Mouse (Mus musculus) T-cell, adult 2 months (primary cell): ENCODE measurements around the gene Celf1.
"Not testable (repeated sequence)": the region's sequence is repeated elsewhere in the genome, so short reads cannot be mapped to it uniquely, and the experiment has no call there.

Experiments used
- DNase-seq: peaks from one replicate; pipeline ENCODE4 v3.0.0; 2022; ENCODE audit warnings: low spot score

Celf1 gene

DNA sequence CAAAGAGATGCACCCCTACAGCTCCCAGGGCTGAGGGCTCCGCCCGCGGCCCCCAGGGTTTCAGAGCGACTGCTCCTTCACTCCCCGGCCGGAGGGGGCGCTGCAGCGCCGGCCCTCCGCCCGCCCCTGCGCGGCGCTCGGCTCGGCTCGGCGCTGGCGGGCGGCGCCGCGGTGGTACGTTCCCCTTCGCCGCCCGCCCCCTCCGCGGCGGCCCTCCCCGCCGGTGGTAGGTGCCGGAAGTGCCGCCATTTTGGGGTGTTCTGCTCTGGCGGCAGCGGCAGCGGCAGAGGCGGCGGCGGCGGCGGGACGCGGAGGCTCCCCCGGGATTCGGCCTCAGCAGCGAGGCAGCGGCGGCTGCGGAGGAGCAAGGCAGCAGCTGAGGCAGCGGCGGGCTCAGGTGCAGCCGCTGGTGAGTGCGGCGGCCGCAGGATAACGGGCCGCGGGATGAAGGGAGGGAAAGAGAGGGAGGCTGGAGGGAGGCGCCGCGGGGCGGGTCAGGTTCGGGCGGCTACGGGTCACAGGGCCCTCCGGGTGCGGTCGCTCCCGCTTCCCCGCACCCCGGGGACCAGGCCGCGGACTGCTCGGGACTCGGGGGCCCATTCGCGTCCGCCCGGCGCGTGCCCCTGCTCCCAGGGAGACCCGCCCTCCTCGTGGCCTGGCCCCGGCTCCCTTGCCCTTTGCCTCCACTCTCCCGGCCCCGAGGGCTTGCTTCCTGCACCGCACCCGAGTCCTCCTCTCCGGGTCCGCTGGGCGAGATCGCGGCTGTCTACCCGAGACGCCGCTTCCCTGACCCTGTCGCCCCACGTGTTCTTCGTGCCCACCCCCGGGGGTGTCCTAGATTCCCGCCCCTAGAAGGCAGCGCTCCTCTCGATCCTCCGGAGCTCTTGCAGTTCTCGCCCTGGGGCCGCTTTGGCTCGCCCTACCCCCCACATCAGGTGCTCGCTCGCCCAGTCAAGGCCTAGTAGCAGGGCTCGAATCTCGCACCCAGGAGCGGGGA is at the start of gene Celf1:
Gene Celf1, plus strand, starts transcription at position 150 of the 997 bp plus-strand sequence.
- DNase-seq: peak; percentile 86

DNA sequence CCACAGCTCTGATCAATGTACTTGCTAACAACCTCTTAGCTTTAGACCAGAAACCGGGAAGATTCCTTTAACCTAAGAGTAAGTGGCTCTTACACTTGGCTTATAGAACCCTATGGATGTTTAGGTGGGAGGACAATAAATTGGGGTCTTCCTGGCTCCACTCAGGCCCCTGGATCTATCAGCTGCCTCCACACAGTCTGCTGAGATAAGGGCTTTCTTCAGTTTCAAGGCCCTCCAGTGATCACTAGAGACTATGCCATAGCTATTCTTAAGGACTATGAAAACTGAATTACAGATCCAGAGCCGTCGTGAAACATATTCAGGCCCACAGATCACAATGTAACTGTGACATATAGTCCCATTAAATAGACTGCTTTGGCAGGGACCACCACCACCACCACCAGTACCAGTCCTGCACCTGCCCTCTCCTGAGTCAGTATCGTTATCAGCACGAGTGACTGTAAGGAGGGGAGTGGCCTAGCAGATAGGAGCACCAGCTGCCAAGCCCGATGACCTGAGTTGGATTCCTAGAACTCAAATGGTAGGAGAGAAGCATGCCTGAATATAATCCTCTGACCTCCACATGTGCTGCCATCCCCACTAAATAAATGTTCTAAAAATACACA is 46.4 kb upstream of the Celf1 start:
- DNase-seq: no peak

DNA sequence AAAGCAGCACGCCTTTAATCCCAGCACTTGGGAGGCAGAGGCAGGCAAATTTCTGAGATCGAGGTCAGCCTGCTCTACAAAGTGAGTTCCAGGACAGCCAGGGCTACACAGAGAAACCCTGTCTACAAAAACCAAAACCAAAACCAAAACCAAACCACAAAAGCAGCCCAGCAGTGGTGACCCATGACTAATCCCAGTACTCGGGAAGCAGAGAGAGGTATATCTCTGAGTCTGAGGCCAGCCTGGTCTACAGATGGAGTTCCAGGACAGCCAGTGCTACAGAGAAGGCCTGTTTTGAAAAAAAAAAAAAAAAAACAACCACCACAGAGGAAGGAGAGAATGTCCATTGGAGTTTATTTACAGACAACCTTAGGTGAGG is 45.9 kb upstream of the Celf1 start:
- not testable (repeated sequence) for DNase-seq

DNA sequence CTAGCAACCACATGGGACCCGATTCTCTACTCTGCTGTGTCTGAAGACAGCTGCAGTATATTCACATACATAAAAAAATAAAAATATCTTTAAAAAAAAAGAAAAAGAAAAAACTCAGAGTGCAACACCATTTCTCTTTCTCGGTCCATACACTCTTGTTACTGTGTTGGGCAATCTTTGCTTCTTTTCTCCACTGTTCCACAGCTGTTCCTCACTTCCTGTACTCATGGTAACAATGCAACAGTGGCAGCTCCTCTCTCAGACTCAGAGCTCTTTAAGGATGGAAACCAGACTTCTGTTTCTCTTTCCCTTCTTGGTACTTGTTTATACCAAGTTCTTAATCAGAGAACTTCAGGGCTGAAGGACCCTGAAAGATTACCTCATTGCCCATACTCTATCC is 36.8 kb upstream of the Celf1 start:
- no peak for DNase-seq

DNA sequence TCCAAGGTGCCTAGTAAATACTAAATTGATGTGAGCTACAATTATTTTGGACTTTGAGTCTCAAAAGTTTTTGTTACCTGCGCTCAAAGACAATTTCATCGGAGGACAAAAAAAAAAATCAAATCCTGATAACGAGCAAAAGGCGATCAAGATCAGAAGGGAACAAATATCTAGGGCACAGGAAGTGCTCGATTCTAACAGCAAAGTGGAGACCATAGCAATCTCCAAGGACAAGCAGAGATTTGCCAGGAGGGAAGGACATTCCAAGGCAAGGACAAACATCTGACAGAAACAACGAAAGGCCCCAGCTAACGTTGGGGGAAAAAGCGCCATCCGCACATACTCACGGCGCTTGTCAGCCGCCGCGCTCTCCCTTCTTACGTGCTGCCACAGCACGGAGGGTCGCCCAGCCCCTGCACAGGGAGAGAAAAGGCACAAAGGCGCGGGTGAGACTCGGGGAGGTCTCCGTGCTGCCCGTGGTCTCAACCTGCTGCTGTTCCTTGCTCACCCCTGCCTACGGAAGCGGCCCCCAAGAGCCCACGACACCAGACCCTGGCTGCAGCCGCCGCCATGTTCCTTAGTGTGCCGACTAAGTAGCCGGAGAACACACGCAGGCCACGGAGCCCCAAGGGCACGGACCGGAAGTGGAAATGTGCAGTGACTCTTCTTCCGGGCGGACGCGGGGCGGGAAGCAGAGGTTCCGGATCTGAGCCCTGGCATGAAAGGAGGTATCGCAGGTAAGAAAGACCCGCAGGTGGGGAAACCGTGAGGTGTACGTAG is 35.9 kb upstream of the Celf1 start, which contains the start of the genes Kbtbd4 and Ndufs3:
Gene Kbtbd4, plus strand, starts transcription at position 665 of the 780 bp plus-strand sequence.
Gene Ndufs3, minus strand, starts transcription at position 752 of the 780 bp plus-strand sequence.
- DNase-seq: peak; percentile 90

DNA sequence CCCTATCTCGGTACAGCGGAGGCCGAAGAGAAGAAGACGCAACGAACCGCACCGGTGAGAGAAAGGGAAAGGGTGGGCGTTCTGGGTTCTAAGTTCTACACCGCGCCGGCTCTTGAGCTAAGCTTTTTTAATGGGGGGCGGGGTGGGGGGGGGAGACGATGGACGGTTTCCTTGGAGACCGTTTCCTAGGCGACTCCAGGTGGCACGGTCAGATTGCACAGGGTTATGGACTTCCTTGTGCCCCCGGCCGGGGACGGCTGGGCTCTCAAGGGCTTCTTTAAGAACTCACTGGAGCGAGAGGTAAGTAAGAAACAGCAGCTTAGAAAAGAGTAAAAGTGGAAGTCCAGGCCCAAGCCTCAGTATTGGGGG is 35.3 kb upstream of the Celf1 start:
- DNase-seq: no peak

DNA sequence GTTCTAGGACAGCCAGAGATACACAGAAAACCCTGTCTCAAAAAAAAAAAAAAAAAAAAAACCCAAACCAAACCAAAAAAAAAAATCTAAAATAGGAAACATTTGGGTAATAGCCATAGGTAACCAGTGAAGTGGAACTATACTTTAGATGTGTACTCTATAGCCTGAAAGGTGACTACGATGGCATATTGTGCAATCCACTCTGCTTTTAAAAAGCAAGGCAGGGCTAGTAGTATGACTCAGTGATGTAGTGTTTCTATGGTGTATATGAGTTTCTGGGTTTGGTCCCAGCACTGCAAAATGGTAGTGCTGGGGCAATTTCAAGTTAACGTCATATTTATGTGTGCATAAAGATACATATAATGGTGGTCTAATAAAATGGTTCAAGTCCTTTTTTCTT is 33.5 kb upstream of the Celf1 start:
- no peak for DNase-seq

DNA sequence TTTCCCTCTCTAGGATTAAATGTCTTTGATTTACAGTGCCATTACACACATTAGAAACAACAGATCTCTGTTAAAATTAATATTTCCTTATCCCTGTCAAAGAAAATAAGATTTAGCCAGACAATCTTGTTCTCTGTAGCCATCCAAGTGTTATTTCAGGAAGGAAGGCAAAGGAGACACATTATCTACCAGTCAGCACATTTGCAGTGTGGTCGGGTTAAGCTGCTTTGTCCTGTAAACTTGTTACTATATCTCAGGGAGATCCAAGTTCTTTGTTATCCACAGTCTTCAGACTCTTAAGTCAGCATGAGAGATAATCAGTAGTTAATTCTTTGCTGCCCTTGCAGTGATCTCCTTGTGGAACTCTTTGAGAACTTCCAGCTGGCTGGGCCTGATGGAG is 29.3 kb upstream of the Celf1 start:
- no peak for DNase-seq

DNA sequence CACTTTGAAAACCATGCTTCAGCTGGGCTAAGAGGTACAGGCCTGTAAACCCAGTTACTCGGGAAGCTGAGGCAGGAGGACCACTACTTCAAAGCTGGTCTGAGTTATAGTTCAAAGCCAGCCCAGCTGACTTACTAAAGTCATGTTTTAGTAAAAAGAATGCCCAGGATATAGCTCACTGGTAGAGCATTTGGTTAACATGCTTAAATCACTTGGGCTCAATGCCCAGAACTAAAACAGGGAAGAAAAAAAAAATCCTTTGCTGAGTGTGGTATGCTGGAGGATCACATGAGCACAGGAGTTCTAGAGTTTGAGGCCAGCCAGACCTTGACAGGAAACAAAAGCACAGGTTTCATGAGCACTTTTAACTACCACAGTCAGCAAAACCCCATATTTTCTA is 28.5 kb upstream of the Celf1 start:
- no peak for DNase-seq

DNA sequence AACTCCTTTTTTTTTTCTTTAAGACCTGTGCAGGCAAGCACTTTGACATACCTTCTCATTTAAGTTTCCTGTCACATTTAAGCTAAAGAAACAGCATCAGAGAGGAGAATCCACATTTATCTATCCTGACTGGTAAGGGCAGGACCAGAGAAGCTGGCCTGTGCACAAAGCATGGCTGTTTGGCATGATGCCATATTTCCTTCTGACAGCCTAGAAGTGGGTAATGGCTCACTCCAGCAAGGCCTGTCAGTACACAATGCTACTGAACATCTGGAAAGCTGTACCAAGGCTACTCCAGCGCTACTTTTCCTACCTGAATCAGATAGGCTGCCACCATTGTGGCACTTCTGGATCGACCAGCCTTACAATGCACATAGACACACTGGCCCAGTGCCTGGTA is 26.5 kb upstream of the Celf1 start:
- DNase-seq: no peak

DNA sequence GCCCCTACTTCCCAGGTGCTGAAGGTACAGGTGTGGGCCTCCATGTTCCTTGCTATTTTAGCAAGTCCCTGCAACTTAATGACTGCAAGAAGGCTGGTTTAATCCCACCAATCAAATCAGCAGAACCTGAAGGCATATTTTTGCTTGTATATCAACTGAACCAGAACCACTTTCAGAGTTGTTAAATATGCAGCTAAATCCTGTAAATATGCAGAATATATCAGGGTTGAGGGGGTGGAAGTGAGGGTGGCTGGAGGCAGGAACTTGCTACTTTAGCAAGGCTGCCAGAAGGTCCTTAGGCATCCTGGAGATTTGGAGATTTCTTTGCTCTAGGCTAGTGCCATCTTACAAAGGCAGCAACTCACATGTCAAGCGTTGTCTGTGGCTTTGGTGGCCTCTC is 24.7 kb upstream of the Celf1 start:
- DNase-seq: no peak

DNA sequence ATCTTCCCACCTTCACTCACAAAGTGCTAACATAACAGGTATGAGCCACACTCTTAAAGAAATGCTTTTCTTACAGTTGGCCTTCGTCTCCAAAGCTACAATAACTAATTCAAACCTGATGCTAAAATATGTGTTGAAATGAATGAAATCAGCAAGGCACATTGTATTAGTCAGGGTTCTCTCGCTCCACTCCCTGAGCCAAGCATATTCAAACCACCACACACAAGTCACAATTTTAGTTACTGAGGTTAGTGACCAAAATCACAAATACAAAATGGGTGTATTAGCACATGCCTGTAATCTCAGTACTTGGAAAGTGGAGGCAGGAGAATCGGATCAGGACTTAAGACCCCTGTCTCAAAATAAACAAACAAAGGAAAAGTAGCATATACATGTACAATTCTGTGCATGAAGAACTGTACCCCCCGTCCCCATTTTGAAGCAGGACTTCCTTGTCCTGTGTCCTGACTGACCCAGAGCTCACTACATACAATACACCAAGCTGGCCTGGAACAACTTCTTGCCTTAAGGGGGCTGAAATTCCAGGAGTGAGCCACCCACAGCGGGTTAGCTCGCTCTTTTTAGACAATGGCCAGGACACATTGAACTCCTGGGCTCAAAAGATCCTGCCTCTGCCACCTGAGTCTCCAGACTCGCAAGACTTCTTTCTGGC is 23.5 kb upstream of the Celf1 start:
- DNase-seq: no peak

DNA sequence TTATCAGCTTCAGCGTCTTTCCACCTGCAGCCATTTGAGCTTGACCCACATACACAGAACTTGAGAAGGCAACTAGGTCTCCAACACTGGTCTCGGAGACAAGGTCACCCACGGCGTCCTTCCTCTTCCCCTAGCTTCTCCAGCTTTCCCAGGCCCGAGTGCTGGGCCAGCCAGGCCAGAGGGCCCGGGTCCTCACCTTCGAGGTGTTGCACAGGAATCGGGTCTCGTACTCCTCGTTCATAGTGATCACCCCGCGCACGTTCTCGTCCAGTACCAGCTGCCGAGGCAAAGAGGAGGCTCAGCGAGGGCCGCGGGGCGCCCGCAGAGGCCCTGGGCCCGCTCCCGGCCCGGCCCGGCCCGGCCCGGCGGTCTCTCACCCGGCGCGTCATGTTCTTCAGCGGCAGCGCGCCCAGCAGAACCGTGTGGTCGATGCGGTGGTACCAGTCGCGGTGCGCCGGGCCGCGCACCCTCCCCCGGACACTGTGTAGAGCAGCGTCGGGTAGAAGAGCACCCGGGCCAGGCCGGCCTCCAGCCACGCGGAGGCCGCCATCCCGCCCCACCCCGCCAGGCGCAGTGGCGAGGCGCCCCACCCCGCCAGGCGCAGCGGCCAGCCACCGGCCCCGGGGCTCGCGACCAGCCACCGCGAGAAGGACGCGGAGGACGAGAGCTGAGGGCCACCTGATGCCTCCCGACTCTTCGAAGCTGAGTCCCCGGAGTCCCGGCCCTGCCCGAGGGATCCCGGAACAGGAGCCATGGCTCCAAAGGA is 22.8 kb upstream of the Celf1 start:
- peak; percentile 45 for DNase-seq

DNA sequence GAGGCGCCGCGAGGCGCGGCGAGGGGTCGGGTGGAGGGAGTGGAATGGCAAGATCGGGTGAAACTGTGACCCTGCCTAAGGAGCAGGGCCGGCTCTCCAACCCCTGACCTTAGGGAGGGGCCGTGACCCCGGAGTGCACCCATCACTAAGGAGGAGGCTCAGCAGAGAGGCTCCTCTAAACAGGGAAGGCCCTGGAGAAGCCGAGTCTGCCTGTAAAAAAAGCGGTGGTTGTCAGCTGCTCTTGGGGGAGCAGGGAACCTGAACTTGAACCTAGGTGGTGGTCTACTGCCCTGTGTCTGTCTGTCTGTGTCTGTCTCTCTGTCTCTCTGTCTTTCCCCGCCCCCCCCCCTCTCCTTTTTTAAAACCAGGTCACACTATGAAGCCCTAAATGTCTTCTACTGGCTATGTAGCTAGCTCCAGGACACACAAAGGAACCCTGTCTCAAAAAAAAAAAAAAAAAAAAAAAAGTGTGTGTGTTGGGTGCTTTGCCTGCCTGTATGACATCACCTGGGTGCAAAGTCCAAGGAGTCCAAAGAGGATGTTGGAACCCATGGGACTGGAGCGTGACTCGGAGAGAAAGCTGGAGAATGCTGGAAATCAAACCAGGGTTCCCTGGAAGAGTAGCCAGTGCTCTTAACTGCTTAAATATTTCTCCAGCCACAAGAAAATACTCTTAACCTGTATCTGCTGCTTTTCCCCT is 22.0 kb upstream of the Celf1 start:
- DNase-seq: no peak

DNA sequence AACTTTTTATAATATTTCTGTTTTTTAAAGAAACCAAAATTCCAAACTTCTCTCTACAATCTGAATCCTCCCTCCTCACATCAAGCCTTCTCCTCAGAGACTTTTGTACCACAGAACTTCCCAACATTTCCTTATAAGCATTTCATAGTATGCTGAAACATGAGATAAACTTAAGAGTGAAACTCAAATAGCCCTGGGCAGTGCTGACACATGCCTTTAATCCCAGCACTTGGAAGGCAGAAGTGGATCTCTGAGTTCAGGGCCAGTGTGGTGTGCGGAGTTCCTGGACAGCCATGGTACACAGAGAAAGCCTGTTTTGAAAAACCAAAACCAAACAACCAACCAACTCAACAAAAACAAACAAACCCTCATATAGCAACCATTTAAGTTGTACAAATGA is 19.0 kb upstream of the Celf1 start:
- no peak for DNase-seq

DNA sequence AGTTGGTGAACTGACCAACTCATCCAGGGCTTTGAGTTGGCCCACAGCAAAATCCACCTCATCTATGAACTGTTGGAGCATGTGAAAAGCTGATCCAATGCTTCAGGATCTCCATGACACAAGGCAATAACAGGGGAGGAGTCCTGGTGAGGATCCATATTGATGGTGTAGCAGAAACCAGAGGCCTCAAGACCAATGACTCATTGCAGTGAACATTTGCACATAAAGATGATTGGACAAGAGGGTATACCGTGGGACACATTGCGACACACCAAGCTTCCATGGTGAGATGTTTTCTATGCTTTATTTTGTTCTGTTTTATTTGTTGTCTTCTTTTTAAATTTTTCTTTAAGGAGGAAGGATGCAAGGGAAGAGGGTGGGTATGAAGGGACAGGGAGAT is 17.5 kb upstream of the Celf1 start:
- no peak for DNase-seq

DNA sequence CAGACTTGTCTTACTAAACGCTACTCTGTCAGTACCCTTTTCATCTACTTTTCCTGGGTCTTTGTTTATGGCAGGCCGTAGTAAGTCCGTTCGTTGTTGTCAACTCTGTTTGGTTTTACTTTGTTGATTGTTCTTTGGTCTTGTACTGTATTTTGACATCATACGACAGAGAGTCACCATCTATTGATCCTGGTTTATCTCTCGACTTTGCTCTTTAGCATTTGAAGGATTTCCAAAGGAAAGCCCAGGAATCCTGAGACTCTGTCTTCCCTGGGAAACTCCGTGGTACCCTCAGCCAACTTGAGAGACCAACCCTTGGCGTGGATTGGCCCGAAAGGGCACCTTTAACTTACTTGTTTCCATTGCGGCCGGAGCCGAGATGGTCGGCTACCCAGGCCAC is 11.6 kb upstream of the Celf1 start:
- no peak for DNase-seq

DNA sequence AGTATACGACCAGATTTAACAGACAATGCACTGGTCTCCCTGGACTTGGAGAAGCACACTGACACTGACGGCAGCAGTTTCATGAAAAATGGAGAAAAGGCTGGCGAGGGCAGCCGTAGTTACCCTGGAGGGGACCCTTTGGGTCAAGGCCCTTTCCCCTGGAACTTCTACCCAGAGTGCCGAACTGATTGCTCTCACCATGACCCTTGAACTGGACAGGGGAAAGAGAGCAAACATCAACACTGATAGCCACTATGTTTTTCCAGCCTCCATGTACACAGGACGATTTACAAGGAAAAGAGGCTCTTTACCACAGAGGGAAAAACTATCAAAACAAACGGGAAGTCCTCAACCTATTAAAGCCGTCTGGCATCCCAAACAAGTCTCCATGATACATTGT is 8.4 kb upstream of the Celf1 start:
- DNase-seq: no peak

DNA sequence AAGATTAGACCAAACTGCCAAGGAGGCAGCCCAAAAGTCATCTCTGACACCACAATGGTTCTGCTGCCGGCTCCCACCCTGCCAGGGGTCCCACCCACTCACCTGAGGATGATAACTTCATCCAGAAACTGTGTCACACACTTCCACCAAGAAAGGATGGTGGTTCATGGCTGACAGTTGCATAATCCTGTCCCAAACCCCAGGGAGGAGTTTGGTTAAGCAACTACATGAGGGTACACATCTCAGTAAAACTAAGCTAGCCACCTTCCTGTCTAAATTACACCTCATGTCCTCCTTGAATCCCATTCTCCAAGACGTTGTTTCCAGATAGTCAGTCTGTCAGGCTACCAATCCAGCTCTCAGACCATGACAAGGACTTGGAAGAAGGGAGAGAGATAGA is 7.9 kb upstream of the Celf1 start:
- DNase-seq: no peak

DNA sequence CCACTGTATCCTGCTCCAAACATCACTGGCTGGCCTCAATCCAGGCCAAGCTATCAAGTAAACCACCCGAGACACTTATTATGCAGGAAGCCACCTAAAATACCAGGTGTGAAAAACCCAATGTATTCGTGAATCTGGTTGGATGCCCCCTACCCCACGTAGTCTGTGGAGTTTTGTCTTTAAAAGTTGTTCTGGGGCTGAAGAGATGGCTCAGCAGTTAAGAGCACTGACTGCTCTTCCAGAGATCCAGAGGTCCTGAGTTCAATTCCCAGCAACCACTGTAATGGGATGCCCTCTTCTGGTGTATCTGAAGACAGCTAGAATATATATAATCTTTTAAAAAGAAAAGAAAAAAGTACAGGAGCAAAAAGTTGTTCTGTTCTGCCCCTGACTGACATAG is 1.8 kb upstream of the Celf1 start:
- no peak for DNase-seq

DNA sequence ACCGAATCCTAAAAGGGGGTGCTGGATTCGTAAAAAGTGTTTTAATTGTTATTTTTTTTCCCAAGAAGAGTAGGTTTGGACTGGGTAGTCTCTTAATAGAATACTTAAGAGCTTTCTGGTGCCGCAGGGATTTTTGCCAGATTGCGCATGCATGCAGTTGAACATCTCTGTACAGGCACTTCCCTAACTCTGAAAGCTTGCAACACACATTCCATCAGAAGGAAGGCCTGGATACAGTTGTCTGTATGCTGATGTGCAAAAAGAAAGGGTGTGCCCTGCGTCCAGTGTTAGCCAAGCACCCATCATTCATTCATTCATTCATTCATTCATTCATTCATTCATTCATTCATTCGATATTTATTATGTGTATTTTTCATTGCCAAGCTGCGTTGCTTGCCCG is 432 bp upstream of the Celf1 start:
- no peak for DNase-seq
